Mouse (Mus musculus) liver, embryonic 14.5 days (tissue): ENCODE measurements around the gene Sec1.

Source experiments
- CTCF ChIP-seq: IDR thresholded peaks from 2 replicates; pipeline ENCODE4 v1.5.1; 2016; ENCODE audit warnings: antibody characterized with exemption, low read depth, control low read depth
- EP300 ChIP-seq: IDR thresholded peaks from 2 replicates; pipeline ENCODE4 v1.6.1; 2016; ENCODE audit warnings: antibody characterized with exemption, low read depth

DNA sequence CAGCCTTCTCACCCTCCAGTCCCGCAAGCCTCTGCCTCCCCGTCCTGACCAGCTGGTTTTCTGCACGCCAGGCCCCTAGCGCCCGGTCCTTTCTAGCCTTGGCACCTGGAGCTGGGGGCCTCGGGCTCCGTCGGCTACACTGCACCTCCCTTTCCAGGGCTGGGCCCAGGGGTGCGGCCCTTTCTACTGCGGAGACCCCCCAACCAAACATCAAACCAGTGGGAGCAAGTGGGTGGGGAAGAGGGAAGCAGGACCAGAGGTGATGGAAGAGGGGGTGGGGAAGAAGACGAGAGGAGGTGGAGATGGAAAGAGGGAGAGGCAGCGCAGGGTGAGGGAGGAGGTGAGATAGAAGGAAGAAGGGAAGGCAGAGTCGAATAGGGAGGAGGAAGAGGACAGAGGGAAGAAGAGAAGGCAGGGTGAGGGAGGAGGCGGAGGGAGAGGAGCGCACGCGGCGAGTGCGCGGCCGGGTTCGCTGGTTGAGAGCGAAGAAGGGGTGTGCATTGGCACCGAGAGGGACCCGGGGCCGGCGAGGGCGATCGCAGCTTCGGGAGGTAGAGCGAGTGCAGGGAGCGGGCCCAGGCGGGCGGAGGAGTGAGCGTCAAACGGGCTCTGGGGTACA, 5.4 kb upstream of the Sec1 start, which contains the start of gene Car11:
- TF ChIP-seq CTCF = no peak
- TF ChIP-seq EP300 = no peak
